Mouse (Mus musculus) neural tube, embryonic 15.5 days (tissue): Measurements from ENCODE around the gene Lcn9. TPM values are rescaled to one million over a fixed set of nuclear protein-coding genes. Genes with fewer than 3 reads are reported as not detected.

ENCODE experiments used
- polyA plus RNA-seq: library from polyadenylated mRNA; unstranded; fragments of >200 nt; fragmentation: Nextera tagmentation; extraction: Ambion mirVana; gene quantifications from 2 replicates; pipeline ENCODE4 v1.2.1, GENCODE M21; 2015

Gene Lcn9
- polyA plus RNA-seq, 1 experiment from 2014 or later: not detected

Other genes with a start within 250 kb of the Lcn9 start
- 2.3 and 33.0 TPM in 2 replicates for gene Mamdc4, start 248.3 kb upstream of the Lcn9 start, polyA plus RNA-seq
- gene Phpt1, start 247.9 kb upstream of the Lcn9 start, polyA plus RNA-seq: 159 and 181 TPM in 2 replicates
- gene Ajm1, start 241.4 kb upstream of the Lcn9 start, polyA plus RNA-seq: 14.5 and 18.9 TPM in 2 replicates
- 66.8 and 69.6 TPM in 2 replicates for gene Rabl6, start 214.6 kb upstream of the Lcn9 start, polyA plus RNA-seq
- gene Ccdc183, start 205.5 kb upstream of the Lcn9 start, polyA plus RNA-seq: 0.23 and 0.27 TPM in 2 replicates
- gene Tmem141, start 201.1 kb upstream of the Lcn9 start, polyA plus RNA-seq: 53.4 and 56.6 TPM in 2 replicates
- gene Fcna, start 195.1 kb upstream of the Lcn9 start, polyA plus RNA-seq: 2.7 and 3.8 TPM in 2 replicates
- gene Lcn8, start 170.0 kb upstream of the Lcn9 start, polyA plus RNA-seq: not detected in 2 replicates
- not detected in 2 replicates for gene Lcn5, start 165.2 kb upstream of the Lcn9 start, polyA plus RNA-seq
- gene Lcn6, start 146.4 kb upstream of the Lcn9 start, polyA plus RNA-seq: not detected in 2 replicates
- gene Lcn10, start 140.4 kb upstream of the Lcn9 start, polyA plus RNA-seq: not detected in 2 replicates
- not detected in 2 replicates for gene Obp2a, start 123.1 kb upstream of the Lcn9 start, polyA plus RNA-seq
- 162 and 177 TPM in 2 replicates for gene Bmyc, start 116.4 kb upstream of the Lcn9 start, polyA plus RNA-seq
- not detected in 2 replicates for gene Obp2b, start 86.1 kb upstream of the Lcn9 start, polyA plus RNA-seq
- gene Lcn3, start 57.6 kb upstream of the Lcn9 start, polyA plus RNA-seq: not detected in 2 replicates
- not detected in 2 replicates for gene Lcn11, start 46.1 kb upstream of the Lcn9 start, polyA plus RNA-seq
- 0.33 TPM in 1 of 2 replicates, not detected in the other for gene Gm13539, start 40.9 kb upstream of the Lcn9 start, polyA plus RNA-seq
- gene Glt6d1, start 7.3 kb upstream of the Lcn9 start, polyA plus RNA-seq: not detected in 2 replicates
- gene Sohlh1, start 24.1 kb downstream of the Lcn9 start, polyA plus RNA-seq: not detected in 2 replicates
- 21.3 and 23.7 TPM in 2 replicates for gene Kcnt1, start 40.6 kb downstream of the Lcn9 start, polyA plus RNA-seq
- gene Camsap1, start 160.1 kb downstream of the Lcn9 start, polyA plus RNA-seq: 42.3 and 61.6 TPM in 2 replicates
- gene Ubac1, start 198.6 kb downstream of the Lcn9 start, polyA plus RNA-seq: 138 and 148 TPM in 2 replicates